Mouse (Mus musculus): ENCODE measurements at regions not wholly inside any gene's neighbourhood (a gene's known extent, or its start where the extent isn't known, plus 50 kb on each side); places are given as distances from the start of the nearest gene placed in this dataset.
"Not testable (repeated sequence)": the region's sequence is repeated elsewhere in the genome, so short reads cannot be mapped to it uniquely, and the experiment has no call there.

- TF ChIP-seq CTCF (IDR thresholded peaks at IDR 0.05; ENCODE audit: borderline replicate concordance, insufficient read depth, low read depth, low read length) (no peak), POLR2A (IDR thresholded peaks at IDR 0.05; ENCODE audit: borderline replicate concordance, insufficient read depth, low read length) (no peak)
- DNase-seq: peak in 1 of 2 experiments; percentile 1
- WGBS: 17% methylated on average over 4 of the region's 4 CpGs
These were observed 583.2 kb upstream of the Chrm3 start for GRCm38 (mm10) chr13:10943877-10944276.

GRCm38 (mm10) chr13:10942031-10942655, 581.5 kb upstream of the Chrm3 start:
- DNase-seq: no peak
- no peak for TF ChIP-seq POLR2A (IDR thresholded peaks at IDR 0.05; ENCODE audit: borderline replicate concordance, insufficient read depth, low read length)
- no peak for TF ChIP-seq CTCF (IDR thresholded peaks at IDR 0.05; ENCODE audit: borderline replicate concordance, insufficient read depth, low read depth, low read length)
- Histone ChIP-seq H3K4me1 (ENCODE audit: control insufficient read depth, insufficient read depth, low read length) (no peaks in the 10 kb centered on the region), H3K27me3 (ENCODE audit: control insufficient read depth, insufficient read depth, low read length) (no peaks in the 10 kb centered on the region), H3K27ac (ENCODE audit: insufficient read depth, low read length) (no peak overlapping the region), H3K4me3 (replicated peaks; ENCODE audit: insufficient read depth, low read depth, low read length) (no peak overlapping the region)
- WGBS: 37% methylated on average over 4 of the region's 4 CpGs

More at GRCm38 (mm10) chr13:10943877-10944276, 583.2 kb upstream of the Chrm3 start:
- no peak overlapping the region for H3K27ac ChIP-seq (ENCODE audit: insufficient read depth, low read length)
- no peak overlapping the region for H3K4me3 ChIP-seq (replicated peaks; ENCODE audit: insufficient read depth, low read depth, low read length)
- H3K27me3 ChIP-seq (ENCODE audit: control insufficient read depth, insufficient read depth, low read length): no peaks in the 10 kb centered on the region
- no peaks in the 10 kb centered on the region for H3K4me1 ChIP-seq (ENCODE audit: control insufficient read depth, insufficient read depth, low read length)

- Histone ChIP-seq H3K27me3 (ENCODE audit: control insufficient read depth, insufficient read depth, low read length) (no peaks in the 10 kb centered on the region), H3K4me3 (replicated peaks; ENCODE audit: insufficient read depth, low read depth, low read length) (no peak overlapping the region), H3K4me1 (ENCODE audit: control insufficient read depth, insufficient read depth, low read length) (no peaks in the 10 kb centered on the region), H3K27ac (ENCODE audit: insufficient read depth, low read length) (no peak overlapping the region)
- DNase-seq: no peak
- WGBS: 93% methylated on average over 2 of the region's 2 CpGs
- TF ChIP-seq POLR2A (IDR thresholded peaks at IDR 0.05; ENCODE audit: borderline replicate concordance, insufficient read depth, low read length): no peak
- no peak for TF ChIP-seq CTCF (IDR thresholded peaks at IDR 0.05; ENCODE audit: borderline replicate concordance, insufficient read depth, low read depth, low read length)
These were observed 577.6 kb upstream of the Chrm3 start for GRCm38 (mm10) chr13:10938233-10938632.

- DNase-seq: no peak
- TF ChIP-seq POLR2A (IDR thresholded peaks at IDR 0.05; ENCODE audit: borderline replicate concordance, insufficient read depth, low read length): no peak
- TF ChIP-seq CTCF (IDR thresholded peaks at IDR 0.05; ENCODE audit: borderline replicate concordance, insufficient read depth, low read depth, low read length): no peak
- H3K4me3 ChIP-seq (replicated peaks; ENCODE audit: insufficient read depth, low read depth, low read length): no peak overlapping the region
- H3K4me1 ChIP-seq (ENCODE audit: control insufficient read depth, insufficient read depth, low read length): no peaks in the 10 kb centered on the region
- no peak overlapping the region for H3K27ac ChIP-seq (ENCODE audit: insufficient read depth, low read length)
- WGBS: 96% methylated on average over 3 of the region's 3 CpGs
- H3K27me3 ChIP-seq (ENCODE audit: control insufficient read depth, insufficient read depth, low read length): no peaks in the 10 kb centered on the region
These were observed 570.1 kb upstream of the Chrm3 start for GRCm38 (mm10) chr13:10930741-10931140.

GRCm38 (mm10) chr13:10914377-10914776, 553.7 kb upstream of the Chrm3 start:
- no peak for DNase-seq
- Histone ChIP-seq H3K4me3 (replicated peaks; ENCODE audit: insufficient read depth, low read depth, low read length) (no peak overlapping the region), H3K4me1 (ENCODE audit: control insufficient read depth, insufficient read depth, low read length) (no peaks in the 10 kb centered on the region), H3K27me3 (ENCODE audit: control insufficient read depth, insufficient read depth, low read length) (no peaks in the 10 kb centered on the region), H3K27ac (ENCODE audit: insufficient read depth, low read length) (no peak overlapping the region)
- TF ChIP-seq CTCF (IDR thresholded peaks at IDR 0.05; ENCODE audit: borderline replicate concordance, insufficient read depth, low read depth, low read length) (no peak), POLR2A (IDR thresholded peaks at IDR 0.05; ENCODE audit: borderline replicate concordance, insufficient read depth, low read length) (no peak)

- H3K27ac ChIP-seq (ENCODE audit: insufficient read depth, low read length): no peak overlapping the region
- no peak for DNase-seq
- H3K4me1 ChIP-seq (ENCODE audit: control insufficient read depth, insufficient read depth, low read length): no peaks in the 10 kb centered on the region
- H3K4me3 ChIP-seq (replicated peaks; ENCODE audit: insufficient read depth, low read depth, low read length): no peak overlapping the region
- TF ChIP-seq POLR2A (IDR thresholded peaks at IDR 0.05; ENCODE audit: borderline replicate concordance, insufficient read depth, low read length): no peak
- TF ChIP-seq CTCF (IDR thresholded peaks at IDR 0.05; ENCODE audit: borderline replicate concordance, insufficient read depth, low read depth, low read length): no peak
- H3K27me3 ChIP-seq (ENCODE audit: control insufficient read depth, insufficient read depth, low read length): no peaks in the 10 kb centered on the region
- 6% methylated on average over 2 of the region's 2 CpGs for WGBS
These were observed 548.6 kb upstream of the Chrm3 start for GRCm38 (mm10) chr13:10909122-10909751.

GRCm38 (mm10) chr13:10867864-10868263, 507.2 kb upstream of the Chrm3 start:
- no peak for DNase-seq
- Histone ChIP-seq H3K27me3 (ENCODE audit: control insufficient read depth, insufficient read depth, low read length) (no peaks in the 10 kb centered on the region), H3K4me3 (replicated peaks; ENCODE audit: insufficient read depth, low read depth, low read length) (no peak overlapping the region), H3K4me1 (ENCODE audit: control insufficient read depth, insufficient read depth, low read length) (no peaks in the 10 kb centered on the region), H3K27ac (ENCODE audit: insufficient read depth, low read length) (no peak overlapping the region)
- WGBS: 64% methylated on average over 2 of the region's 2 CpGs
- TF ChIP-seq POLR2A (IDR thresholded peaks at IDR 0.05; ENCODE audit: borderline replicate concordance, insufficient read depth, low read length) (no peak), CTCF (IDR thresholded peaks at IDR 0.05; ENCODE audit: borderline replicate concordance, insufficient read depth, low read depth, low read length) (no peak)

GRCm38 (mm10) chr13:10855947-10856561, 495.4 kb upstream of the Chrm3 start:
- H3K4me1 ChIP-seq (ENCODE audit: control insufficient read depth, insufficient read depth, low read length); DNase-seq; H3K4me3 ChIP-seq (replicated peaks; ENCODE audit: insufficient read depth, low read depth, low read length); H3K27me3 ChIP-seq (ENCODE audit: control insufficient read depth, insufficient read depth, low read length); H3K27ac ChIP-seq (ENCODE audit: insufficient read depth, low read length): not testable (repeated sequence)
- 96% methylated on average over 9 of the region's 9 CpGs for WGBS
